Mouse (Mus musculus) adrenal gland, postnatal 25 days (tissue): ENCODE results near the gene 4931422A03Rik. TPM values are rescaled to one million over a fixed set of nuclear protein-coding genes. Genes with fewer than 3 reads are reported as not detected.
"Not testable (repeated sequence)": the region's sequence is repeated elsewhere in the genome, so short reads cannot be mapped to it uniquely, and the experiment has no call there.

Experiments used
- DNase-seq: peaks from one replicate; pipeline ENCODE4 v3.0.0; 2021; ENCODE audit warnings: mixed read lengths
- long read RNA-seq: library from polyadenylated mRNA; stranded (forward); transcript quantifications from one replicate; pipeline ENCODE4 v2.0.0, GENCODE M21; 2021
- total RNA-seq: library from RNA; stranded (reverse); gene quantifications from 2 replicates; pipeline ENCODE4 v1.2.3, GENCODE M21; 2021

Gene 4931422A03Rik
- total RNA-seq, result not detected in 2 replicates
- long read RNA-seq, partial matches to known transcripts, result 0 of 6 reads
- long read RNA-seq, other reads (novel, unspliced or antisense), result 6 of 6 reads

GRCm38 (mm10) chr2:104028139-104028723, at the start of gene 4931422A03Rik:
4931422A03Rik (minus strand) TSS chr2:104028361.
- DNase-seq, result no peak

GRCm38 (mm10) chr2:104069704-104070185, 41.6 kb upstream of the 4931422A03Rik start, which contains the start of gene Cd59b:
Cd59b (plus strand) TSS chr2:104069849.
- DNase-seq, result peak; percentile 51

- DNase-seq, result not testable (repeated sequence)
These were observed 40.3 kb upstream of the 4931422A03Rik start, which contains the start of gene Gm10799 for GRCm38 (mm10) chr2:104068450-104068849. Gm10799 (minus strand) TSS chr2:104068550.

- DNase-seq, result not testable (repeated sequence)
These were observed 37.4 kb upstream of the 4931422A03Rik start, which contains the start of gene Gm10912 for GRCm38 (mm10) chr2:104065526-104065925. Gm10912 (plus strand) TSS chr2:104065826.

- no peak for DNase-seq
These were observed 36.0 kb upstream of the 4931422A03Rik start for GRCm38 (mm10) chr2:104064152-104064551.

- DNase-seq, result no peak
These were observed 34.5 kb upstream of the 4931422A03Rik start for GRCm38 (mm10) chr2:104062665-104063064.

GRCm38 (mm10) chr2:104060996-104061395, 32.8 kb upstream of the 4931422A03Rik start:
- DNase-seq, result no peak

- DNase-seq, result no peak
These were observed 31.6 kb upstream of the 4931422A03Rik start for GRCm38 (mm10) chr2:104059786-104060185.

GRCm38 (mm10) chr2:104058954-104059353, 30.8 kb upstream of the 4931422A03Rik start:
- DNase-seq, result no peak

- DNase-seq, result no peak
These were observed 30.2 kb upstream of the 4931422A03Rik start for GRCm38 (mm10) chr2:104058381-104058780.

- DNase-seq, result peak; percentile 38
These were observed 16.4 kb upstream of the 4931422A03Rik start for GRCm38 (mm10) chr2:104044479-104045080.

GRCm38 (mm10) chr2:104043624-104044478, 15.7 kb upstream of the 4931422A03Rik start:
- DNase-seq, result no peak

- no peak for DNase-seq
These were observed 14.6 kb upstream of the 4931422A03Rik start for GRCm38 (mm10) chr2:104042766-104043165.

- peak; percentile 34 for DNase-seq
These were observed 13.5 kb upstream of the 4931422A03Rik start for GRCm38 (mm10) chr2:104041632-104042031.

- no peak for DNase-seq
These were observed 10.1 kb upstream of the 4931422A03Rik start for GRCm38 (mm10) chr2:104038236-104038635.

- DNase-seq, result no peak
These were observed 8.2 kb upstream of the 4931422A03Rik start for GRCm38 (mm10) chr2:104036316-104036715.

GRCm38 (mm10) chr2:104035595-104035994, 7.4 kb upstream of the 4931422A03Rik start:
- DNase-seq, result no peak

- DNase-seq, result peak; percentile 53
These were observed 6.8 kb upstream of the 4931422A03Rik start for GRCm38 (mm10) chr2:104034832-104035472.

GRCm38 (mm10) chr2:104032056-104032455, 3.9 kb upstream of the 4931422A03Rik start:
- DNase-seq, result no peak

GRCm38 (mm10) chr2:104030381-104030780, 2.2 kb upstream of the 4931422A03Rik start:
- no peak for DNase-seq

- DNase-seq, result no peak
These were observed 913 bp upstream of the 4931422A03Rik start for GRCm38 (mm10) chr2:104029074-104029473.
